Mouse (Mus musculus): ENCODE results near the gene Crls1. TPM values are rescaled to one million over a fixed set of nuclear protein-coding genes. Genes with fewer than 3 reads are reported as not detected.

Gene Crls1
- total and polyA plus RNA-seq, 2 experiments from 2014 or later = 13.3 to 26.3 TPM

DNA sequence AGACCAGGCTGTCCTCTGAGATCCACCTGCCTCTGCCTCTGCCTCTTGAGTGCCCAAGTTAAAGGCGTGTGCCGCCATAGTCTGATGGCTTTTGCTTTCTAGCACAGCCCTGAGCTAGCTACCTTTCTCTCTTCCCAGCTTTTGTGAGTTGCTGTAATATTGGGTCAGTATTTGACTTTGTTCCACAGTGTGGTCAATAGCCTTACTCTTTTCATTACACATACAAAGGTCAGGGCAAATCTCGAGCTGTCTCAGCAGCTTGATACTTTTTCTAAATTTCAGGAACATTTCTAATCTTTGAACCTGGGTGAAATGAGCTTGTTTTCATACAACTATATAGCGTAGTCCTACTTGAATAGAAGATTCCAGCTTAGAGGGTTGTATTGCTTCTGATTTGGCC lies 1.9 kb downstream of the Crls1 start:
- Histone ChIP-seq H3K9ac (replicated peaks; ENCODE audit: low read depth, low read length) (no peak overlapping the region), H3K36me3 (replicated peaks; ENCODE audit: control insufficient read depth, insufficient read depth, low read length) (peaks cover 17% of the 10 kb centered on the region; the same call in 1 of the 2 replicates), H3K4me2 (ENCODE audit: low read depth, low read length) (no peak overlapping the region), H3K27me3 (ENCODE audit: control insufficient read depth, insufficient read depth, low read length) (no peaks in the 10 kb centered on the region), H3K27ac (ENCODE audit: low read depth) (no peak overlapping the region), H3K4me1 (ENCODE audit: control insufficient read depth, insufficient read depth) (peaks cover 8% of the 10 kb centered on the region), H3K4me3 (ENCODE audit: low read depth, low read length) (no peak overlapping the region), H3K9me3 (replicated peaks; ENCODE audit: control insufficient read depth, low read length) (no peaks in the 10 kb centered on the region)
- no peak for DNase-seq (ENCODE audit: low spot score)
- no peak for ATAC-seq (ENCODE audit: insufficient read depth, low read depth)
- TF ChIP-seq CTCF (IDR thresholded peaks at IDR 0.05; ENCODE audit: low read depth) = no peak
- TF ChIP-seq EP300 (IDR thresholded peaks at IDR 0.05; ENCODE audit: low read depth) = no peak
- WGBS = 91% methylated on average over 4 of the region's 4 CpGs

DNA sequence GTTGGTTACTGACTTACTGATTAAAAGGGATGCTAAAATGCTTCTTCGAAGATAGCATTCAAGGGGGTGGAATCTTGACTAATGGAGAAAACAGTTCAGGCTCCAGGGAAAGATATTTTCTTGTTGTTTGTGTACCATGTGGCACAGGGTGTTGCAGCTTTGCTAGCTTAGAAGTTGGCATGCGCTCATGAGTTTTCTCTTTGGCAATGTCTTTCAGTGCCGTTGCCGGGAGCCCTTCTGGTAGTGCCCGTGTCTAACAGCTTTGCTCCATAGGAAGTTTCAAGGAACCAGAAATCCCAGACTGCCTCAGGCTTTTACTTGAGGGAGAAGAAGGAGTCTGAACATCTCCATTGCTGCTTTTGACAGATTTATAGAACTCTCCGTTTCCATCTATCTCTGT lies 2.7 kb downstream of the Crls1 start:
- H3K27me3 ChIP-seq (ENCODE audit: control insufficient read depth, insufficient read depth, low read length) = no peaks in the 10 kb centered on the region
- TF ChIP-seq EP300 (IDR thresholded peaks at IDR 0.05; ENCODE audit: low read depth) = no peak
- TF ChIP-seq CTCF (IDR thresholded peaks at IDR 0.05; ENCODE audit: low read depth) = no peak
- peaks cover 17% of the 10 kb centered on the region; the same call in 1 of the 2 replicates for H3K36me3 ChIP-seq (replicated peaks; ENCODE audit: control insufficient read depth, insufficient read depth, low read length)
- peaks cover 8% of the 10 kb centered on the region for H3K4me1 ChIP-seq (ENCODE audit: control insufficient read depth, insufficient read depth)
- H3K4me3 ChIP-seq (ENCODE audit: low read depth, low read length) = no peak overlapping the region
- no peak overlapping the region for H3K4me2 ChIP-seq (ENCODE audit: low read depth, low read length)
- H3K9me3 ChIP-seq (replicated peaks; ENCODE audit: control insufficient read depth, low read length) = no peaks in the 10 kb centered on the region
- WGBS = 89% methylated on average over 6 of the region's 6 CpGs
- ATAC-seq (ENCODE audit: insufficient read depth, low read depth) (no peak), DNase-seq (ENCODE audit: low spot score) (no peak)
- H3K9ac ChIP-seq (replicated peaks; ENCODE audit: low read depth, low read length) = no peak overlapping the region
- no peak overlapping the region for H3K27ac ChIP-seq (ENCODE audit: low read depth)

DNA sequence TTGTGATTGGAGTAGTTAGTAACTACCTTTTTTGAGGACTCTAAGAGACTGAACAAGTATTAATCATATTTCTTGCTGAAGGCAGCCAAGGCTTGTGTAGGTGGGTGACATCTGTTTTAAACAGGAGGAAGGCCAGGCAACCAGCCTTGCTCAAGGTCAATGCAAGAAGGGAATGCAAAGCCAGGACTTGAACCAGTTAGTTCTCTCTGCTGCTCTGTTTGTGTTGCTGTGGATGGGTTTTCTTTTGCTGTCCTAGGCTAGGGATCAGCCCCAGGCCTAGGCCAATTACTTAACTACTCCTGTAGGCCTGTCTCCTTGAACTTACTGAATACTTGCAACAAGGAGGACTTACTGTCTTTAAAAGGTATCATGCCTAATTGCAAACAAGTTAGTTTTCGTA lies 6.6 kb downstream of the Crls1 start:
- no peak overlapping the region for H3K4me3 ChIP-seq (ENCODE audit: low read depth, low read length)
- TF ChIP-seq CTCF (IDR thresholded peaks at IDR 0.05; ENCODE audit: low read depth) (no peak), EP300 (IDR thresholded peaks at IDR 0.05; ENCODE audit: low read depth) (no peak)
- WGBS = 88% methylated on average over 1 of the region's 1 CpGs
- H3K9ac ChIP-seq (replicated peaks; ENCODE audit: low read depth, low read length) = no peak overlapping the region
- peaks cover 17% of the 10 kb centered on the region for H3K36me3 ChIP-seq (replicated peaks; ENCODE audit: control insufficient read depth, insufficient read depth, low read length)
- no peak for DNase-seq (ENCODE audit: low spot score)
- H3K27me3 ChIP-seq (ENCODE audit: control insufficient read depth, insufficient read depth, low read length) = no peaks in the 10 kb centered on the region
- no peak for ATAC-seq (ENCODE audit: insufficient read depth, low read depth)
- H3K4me2 ChIP-seq (ENCODE audit: low read depth, low read length) = no peak overlapping the region
- 0 out of 2 replicates have a peak, but pooled peaks cover under 1% of the 10 kb centered on the region for H3K4me1 ChIP-seq (ENCODE audit: control insufficient read depth, insufficient read depth)
- H3K9me3 ChIP-seq (replicated peaks; ENCODE audit: control insufficient read depth, low read length) = no peaks in the 10 kb centered on the region
- H3K27ac ChIP-seq (ENCODE audit: low read depth) = no peak overlapping the region

DNA sequence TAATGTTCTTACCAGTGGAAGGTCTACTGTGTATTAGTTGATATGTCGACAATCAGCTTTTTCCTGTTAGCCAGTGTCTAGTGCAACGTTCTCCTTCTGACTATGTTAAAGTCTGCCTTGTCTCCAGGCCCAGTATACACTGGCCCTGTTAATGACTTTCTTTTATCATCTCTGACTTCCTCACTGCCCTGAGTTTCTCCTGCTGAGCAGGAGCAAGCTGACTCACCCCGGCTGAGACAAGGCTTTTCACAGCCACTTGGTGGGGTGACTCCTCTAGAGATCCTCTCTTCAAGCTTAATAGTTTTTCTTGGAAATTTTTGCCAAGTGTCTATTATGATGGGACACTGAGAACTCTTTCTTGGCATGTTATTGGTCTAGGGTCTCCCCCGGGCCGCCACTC lies 9.9 kb downstream of the Crls1 start:
- Histone ChIP-seq H3K4me3 (ENCODE audit: low read depth, low read length) (no peak overlapping the region), H3K9ac (replicated peaks; ENCODE audit: low read depth, low read length) (no peak overlapping the region), H3K36me3 (replicated peaks; ENCODE audit: control insufficient read depth, insufficient read depth, low read length) (peaks cover 3% of the 10 kb centered on the region), H3K9me3 (replicated peaks; ENCODE audit: control insufficient read depth, low read length) (no peaks in the 10 kb centered on the region), H3K27me3 (ENCODE audit: control insufficient read depth, insufficient read depth, low read length) (no peaks in the 10 kb centered on the region), H3K4me2 (ENCODE audit: low read depth, low read length) (no peak overlapping the region), H3K27ac (ENCODE audit: low read depth) (no peak overlapping the region), H3K4me1 (ENCODE audit: control insufficient read depth, insufficient read depth) (peaks cover 3% of the 10 kb centered on the region; the same call in 1 of the 2 replicates)
- TF ChIP-seq EP300 (IDR thresholded peaks at IDR 0.05; ENCODE audit: low read depth) = no peak
- TF ChIP-seq CTCF (IDR thresholded peaks at IDR 0.05; ENCODE audit: low read depth) = no peak
- ATAC-seq (ENCODE audit: insufficient read depth, low read depth) (no peak), DNase-seq (ENCODE audit: low spot score) (no peak)
- WGBS = 59% methylated on average over 5 of the region's 5 CpGs

DNA sequence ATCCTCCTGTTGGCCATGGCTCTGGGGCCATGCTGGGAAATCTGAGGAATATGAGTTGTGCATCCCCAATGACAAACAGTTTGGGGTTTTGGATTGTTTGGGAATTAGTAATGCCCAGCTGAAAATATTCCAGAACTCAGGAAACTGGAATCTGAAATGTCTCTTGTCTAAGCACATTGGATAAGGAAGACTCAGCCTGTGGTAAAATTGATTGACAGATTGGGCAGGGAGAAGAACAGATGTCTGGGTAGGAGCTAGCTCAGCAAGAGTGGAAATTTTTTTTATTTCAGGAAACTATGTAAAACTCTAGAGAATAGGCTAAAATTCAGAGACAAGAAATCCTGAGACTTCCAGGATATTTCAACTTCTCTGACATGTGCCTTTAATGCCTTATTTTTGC lies 14.0 kb downstream of the Crls1 start:
- TF ChIP-seq CTCF (IDR thresholded peaks at IDR 0.05; ENCODE audit: low read depth) = no peak
- TF ChIP-seq EP300 (IDR thresholded peaks at IDR 0.05; ENCODE audit: low read depth) = no peak
- no peak overlapping the region for H3K4me2 ChIP-seq (ENCODE audit: low read depth, low read length)
- H3K27me3 ChIP-seq (ENCODE audit: control insufficient read depth, insufficient read depth, low read length) = no peaks in the 10 kb centered on the region
- H3K9ac ChIP-seq (replicated peaks; ENCODE audit: low read depth, low read length) = no peak overlapping the region
- ATAC-seq (ENCODE audit: insufficient read depth, low read depth) = no peak
- no peak for DNase-seq (ENCODE audit: low spot score)
- H3K9me3 ChIP-seq (replicated peaks; ENCODE audit: control insufficient read depth, low read length) = no peaks in the 10 kb centered on the region
- H3K27ac ChIP-seq (ENCODE audit: low read depth) = no peak overlapping the region
- no peak overlapping the region for H3K4me3 ChIP-seq (ENCODE audit: low read depth, low read length)
- H3K36me3 ChIP-seq (replicated peaks; ENCODE audit: control insufficient read depth, insufficient read depth, low read length) = peaks cover 14% of the 10 kb centered on the region
- H3K4me1 ChIP-seq (ENCODE audit: control insufficient read depth, insufficient read depth) = peaks cover 4% of the 10 kb centered on the region; the same call in 1 of the 2 replicates

DNA sequence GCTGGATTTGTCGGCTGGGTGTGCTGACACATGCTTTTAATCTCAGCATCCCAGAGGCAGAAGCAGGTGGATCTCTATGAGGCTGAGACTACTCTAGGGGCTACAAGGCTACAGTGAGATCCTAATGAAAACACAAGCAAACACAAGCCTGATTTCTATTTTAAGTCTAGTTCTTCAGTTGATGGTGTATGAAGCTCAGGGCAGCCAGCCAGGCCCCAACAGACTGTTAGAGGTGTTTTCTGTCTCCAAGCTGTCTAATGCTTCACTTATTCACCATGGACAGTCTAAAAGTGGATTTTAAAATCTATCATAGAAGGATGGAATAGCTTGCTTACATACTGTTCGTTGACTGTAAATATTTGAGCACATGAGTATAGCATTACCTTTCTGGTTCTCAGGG lies 15.0 kb downstream of the Crls1 start:
- H3K9ac ChIP-seq (replicated peaks; ENCODE audit: low read depth, low read length) = no peak overlapping the region
- no peaks in the 10 kb centered on the region for H3K9me3 ChIP-seq (replicated peaks; ENCODE audit: control insufficient read depth, low read length)
- H3K4me2 ChIP-seq (ENCODE audit: low read depth, low read length) = no peak overlapping the region
- peaks cover 20% of the 10 kb centered on the region for H3K36me3 ChIP-seq (replicated peaks; ENCODE audit: control insufficient read depth, insufficient read depth, low read length)
- peaks cover 4% of the 10 kb centered on the region; the same call in 1 of the 2 replicates for H3K4me1 ChIP-seq (ENCODE audit: control insufficient read depth, insufficient read depth)
- 0 out of 2 replicates have a peak overlapping the region, but pooled peaks have one; percentile 2 for H3K27ac ChIP-seq (ENCODE audit: low read depth)
- no peak for ATAC-seq (ENCODE audit: insufficient read depth, low read depth)
- no peak for TF ChIP-seq CTCF (IDR thresholded peaks at IDR 0.05; ENCODE audit: low read depth)
- no peak for TF ChIP-seq EP300 (IDR thresholded peaks at IDR 0.05; ENCODE audit: low read depth)
- WGBS = 80% methylated on average over 2 of the region's 2 CpGs
- H3K27me3 ChIP-seq (ENCODE audit: control insufficient read depth, insufficient read depth, low read length) = no peaks in the 10 kb centered on the region
- no peak for DNase-seq (ENCODE audit: low spot score)
- no peak overlapping the region for H3K4me3 ChIP-seq (ENCODE audit: low read depth, low read length)

All from heart, postnatal 0 days (tissue).